In the genomic region with DNA sequence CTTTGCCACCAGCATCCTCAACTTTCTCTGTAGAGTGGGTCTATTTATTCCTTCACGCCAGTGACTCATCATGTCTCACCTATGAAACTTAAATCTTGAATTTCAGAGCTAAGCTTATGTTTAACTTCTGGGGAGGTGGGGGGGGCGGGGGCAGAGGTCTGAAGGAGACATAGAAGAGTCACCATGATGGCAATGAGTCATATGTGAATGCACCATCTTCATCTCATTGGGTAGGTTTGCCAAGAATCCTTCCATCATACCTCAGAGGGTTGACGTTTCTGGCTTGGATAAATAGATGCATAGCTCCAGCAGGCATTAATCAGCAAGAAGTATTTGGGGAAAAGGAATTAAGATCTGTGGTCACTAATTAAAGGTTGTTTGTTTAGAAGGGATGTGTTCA, we compare ENCODE assay signal across 29 mouse cellular contexts.
"Had no signal": no experiment of that assay in that cellular context is flagged by ENCODE, and none has a peak within 500 bp of the region (broad histone marks: within the 10 kb centered on the region; RNA-seq: fewer than 3 reads in every experiment).

No protein-coding gene starts in this region.

- H3K27ac ChIP-seq: limb, embryonic 10.5 days; limb, embryonic 12.5 days; limb, embryonic 13.5 days; limb, embryonic 15.5 days; liver, embryonic 12.5 days; liver, embryonic 13.5 days; liver, embryonic 14.5 days; liver, embryonic 15.5 days; lung, embryonic 15.5 days; macrophage; midbrain, embryonic 10.5 days; midbrain, embryonic 12.5 days; midbrain, embryonic 13.5 days; midbrain, embryonic 15.5 days had no signal

- DNase-seq: left cerebral cortex, postnatal 4 days; liver; liver, embryonic 13.5 days; liver, postnatal 0 days; lung, adult 18-20 months; lung, adult 2 months; lung, embryonic 14.5 days; lung, postnatal 10 days; lung, postnatal 14 days; lung, postnatal 36 days; lung, postnatal 4 days; midbrain, embryonic 14.5 days had no signal

- H3K27me3 ChIP-seq: limb, embryonic 12.5 days; limb, embryonic 13.5 days; limb, embryonic 15.5 days; liver, embryonic 12.5 days; liver, embryonic 13.5 days; liver, embryonic 15.5 days; lung, embryonic 15.5 days; megakaryocyte, embryonic 14.5 days; midbrain, embryonic 12.5 days; midbrain, embryonic 13.5 days; midbrain, embryonic 15.5 days had no signal

- ATAC-seq: liver, embryonic 12.5 days; liver, postnatal 0 days; lung, postnatal 0 days; midbrain, embryonic 13.5 days; midbrain, embryonic 15.5 days; midbrain, embryonic 16.5 days had no signal

- H3K4me3 ChIP-seq: limb, embryonic 10.5 days; limb, embryonic 12.5 days; limb, embryonic 13.5 days; limb, embryonic 15.5 days; liver, embryonic 12.5 days; liver, embryonic 13.5 days; liver, embryonic 15.5 days; lung, embryonic 15.5 days; megakaryocyte, embryonic 14.5 days; midbrain, embryonic 10.5 days; midbrain, embryonic 12.5 days; midbrain, embryonic 13.5 days; midbrain, embryonic 15.5 days; myocyte had no signal
